Mouse (Mus musculus) liver, postnatal 0 days (tissue): ENCODE measurements around the gene Hecw2.

Experiments used
- CTCF ChIP-seq: sonication (generic); IDR thresholded peaks from 2 replicates; pipeline ENCODE4 v1.5.1; 2016; ENCODE audit warnings: antibody characterized with exemption, low read depth
- EP300 ChIP-seq: IDR thresholded peaks from 2 replicates; pipeline ENCODE4 v1.6.1; 2016; ENCODE audit warnings: antibody characterized with exemption, low read depth, mild to moderate bottlenecking

DNA sequence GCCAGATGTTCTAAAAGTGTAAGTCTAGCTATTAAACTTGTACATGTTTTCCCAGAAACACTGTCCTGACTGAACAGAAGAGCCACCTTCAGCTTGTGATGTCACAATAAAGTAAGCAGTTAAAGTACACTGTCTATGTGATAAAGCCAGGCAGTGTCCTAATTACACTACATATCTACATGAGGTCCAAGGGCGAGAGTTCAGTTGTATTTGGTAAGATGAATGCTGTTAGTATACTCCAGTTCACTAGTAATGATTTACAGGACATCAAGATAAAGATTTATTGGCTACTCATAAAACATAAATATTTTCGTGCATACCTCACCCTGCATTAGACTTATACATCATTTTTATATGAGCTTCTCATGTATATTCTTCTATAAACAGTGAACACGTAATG lies 305.2 kb downstream of the Hecw2 start:
- TF ChIP-seq CTCF = no peak
- TF ChIP-seq EP300 = no peak
